Mouse (Mus musculus): ENCODE results near the gene Topbp1.
A peak's percentile ranks its signal among the peaks of the same experiment; 100 is the strongest.
"Not testable (repeated sequence)": the region's sequence is repeated elsewhere in the genome, so short reads cannot be mapped to it uniquely, and the experiment has no call there.

The Topbp1 gene

DNA sequence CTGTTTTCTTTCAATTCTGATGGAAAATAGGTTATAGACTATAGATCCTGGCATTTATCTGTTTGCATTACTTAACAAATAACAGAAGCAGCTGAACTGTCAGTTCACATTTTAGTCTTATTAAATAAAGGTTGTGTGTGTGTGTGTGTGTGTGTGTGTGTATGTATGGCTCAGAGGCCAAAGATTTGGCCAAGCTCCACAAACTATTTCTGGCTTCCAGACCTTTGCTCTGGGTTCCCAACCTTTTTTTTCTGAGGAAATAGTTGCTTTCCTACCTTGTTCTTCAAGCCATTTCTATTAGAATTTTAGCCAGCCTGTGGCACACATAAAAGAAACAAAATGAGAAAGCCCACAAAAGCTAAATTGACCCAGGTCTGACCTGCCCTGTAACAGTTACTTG, 43.8 kb downstream of the Topbp1 start:
- no peak for DNase-seq (ENCODE audit: low spot score in 2 of 2)

DNA sequence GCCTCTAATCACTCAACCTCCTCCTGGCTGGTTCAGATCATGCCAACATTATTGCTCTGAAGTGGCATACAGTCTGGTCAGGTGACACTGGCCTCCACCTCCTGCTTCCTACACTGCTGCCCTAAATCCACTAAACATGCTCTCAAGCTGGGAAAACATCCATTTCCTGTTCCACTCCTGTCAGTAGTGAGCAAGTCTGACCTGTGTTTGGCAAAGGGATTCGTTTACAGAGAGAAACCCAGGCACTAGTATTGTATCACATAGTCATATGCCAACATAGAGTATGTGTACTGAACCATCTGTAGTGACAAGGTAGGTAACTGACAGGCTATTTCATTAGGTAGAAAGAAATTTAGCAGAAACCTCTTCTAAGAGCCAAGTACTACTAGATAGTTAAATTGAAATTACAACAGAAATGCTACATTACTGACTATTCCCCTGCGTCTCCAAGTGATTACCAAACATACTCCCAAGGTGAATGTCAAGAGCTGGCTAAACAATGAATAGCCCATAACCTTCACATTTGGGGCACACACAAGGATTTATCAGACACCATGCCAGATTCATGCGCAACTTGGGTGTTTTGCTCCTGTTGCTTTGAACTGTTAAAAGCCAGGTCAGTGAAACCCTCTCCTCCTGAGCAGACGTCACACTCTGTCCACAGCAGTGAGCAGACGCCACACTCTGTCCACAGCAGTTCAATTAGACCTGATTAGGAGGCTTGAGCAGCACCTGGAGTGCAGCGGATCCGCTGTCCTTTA, 48.7 kb downstream of the Topbp1 start:
- DNase-seq (ENCODE audit: low spot score in 2 of 2), result not testable (repeated sequence)

DNA sequence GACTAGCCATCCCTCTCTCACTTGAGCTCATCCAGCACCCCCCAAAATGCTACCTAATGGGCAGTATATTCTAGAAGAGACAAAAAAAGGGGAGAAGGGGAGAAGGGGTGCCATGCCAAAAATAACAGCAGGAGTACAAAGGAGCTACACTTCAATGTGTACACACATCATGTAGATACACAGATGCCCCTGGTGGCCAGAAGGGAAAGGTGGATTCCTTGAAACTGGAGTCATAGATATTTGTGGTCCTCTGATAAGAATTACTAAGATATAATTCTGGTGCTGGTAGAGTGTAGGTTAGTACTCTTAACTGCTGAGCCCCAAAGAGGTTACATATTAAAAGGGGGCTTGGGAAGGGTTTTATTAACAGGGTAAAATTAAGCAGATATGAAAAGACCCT, 52.9 kb downstream of the Topbp1 start:
- no peak for DNase-seq (ENCODE audit: low spot score in 2 of 2)

DNA sequence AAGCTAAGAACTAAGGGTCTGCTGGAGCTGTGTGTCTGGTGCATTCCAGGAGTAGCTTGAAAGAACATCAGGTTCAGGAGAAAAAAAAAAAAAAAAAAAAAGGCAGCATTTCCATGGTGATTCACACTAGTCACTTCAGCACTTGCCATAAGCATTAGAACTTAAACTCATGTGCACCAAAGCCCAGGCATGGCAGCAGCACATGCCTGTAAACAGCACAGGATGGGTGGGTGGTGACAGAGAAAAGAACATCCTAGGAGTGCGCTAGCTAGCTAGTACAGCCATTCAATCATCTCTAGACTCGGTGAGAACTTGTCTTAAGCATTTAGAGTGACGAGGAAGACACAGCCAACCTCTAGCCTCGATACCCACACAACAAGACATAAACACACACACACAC, 53.5 kb downstream of the Topbp1 start:
- no peak for DNase-seq (ENCODE audit: low spot score in 2 of 2)

DNA sequence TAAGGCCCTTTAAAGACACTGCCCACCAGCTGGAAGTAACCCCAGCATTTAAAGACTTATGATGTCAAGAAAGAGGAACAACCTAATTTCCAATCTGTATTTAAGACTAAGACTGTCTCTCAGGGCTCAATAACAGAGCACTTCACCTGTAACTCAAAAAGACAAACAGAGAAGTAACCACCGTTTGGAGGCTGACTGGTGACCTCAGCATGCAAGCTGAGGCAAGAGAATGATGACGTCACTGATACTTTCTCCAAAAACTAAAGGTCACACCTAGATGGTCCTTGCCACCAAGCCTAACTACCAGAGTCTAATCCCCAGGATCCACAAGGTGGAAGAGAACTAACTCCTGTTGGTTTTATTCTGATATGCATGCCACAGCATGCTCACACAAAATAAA, 55.6 kb downstream of the Topbp1 start:
- DNase-seq (ENCODE audit: low spot score in 2 of 2), result no peak

DNA sequence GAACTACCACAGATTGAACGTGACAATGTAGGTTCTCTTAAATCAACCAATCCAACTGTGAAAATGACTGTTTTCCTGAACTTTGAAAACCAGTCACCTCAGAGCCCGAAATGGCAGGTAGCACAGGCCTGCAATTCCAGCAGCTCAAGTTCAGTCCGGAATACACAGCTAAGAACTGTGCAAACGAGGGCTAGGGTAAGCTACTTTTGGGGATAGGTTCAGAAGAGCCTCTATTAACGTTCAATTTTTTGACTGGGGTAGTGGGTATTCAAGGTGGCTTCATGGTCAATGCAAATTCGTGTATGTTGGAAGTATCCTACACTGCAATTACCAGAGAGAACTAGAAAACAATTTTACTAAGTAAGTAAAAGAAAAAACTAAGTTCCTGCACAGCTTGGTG, 58.1 kb downstream of the Topbp1 start:
- DNase-seq (ENCODE audit: low spot score in 2 of 2), result no peak

DNA sequence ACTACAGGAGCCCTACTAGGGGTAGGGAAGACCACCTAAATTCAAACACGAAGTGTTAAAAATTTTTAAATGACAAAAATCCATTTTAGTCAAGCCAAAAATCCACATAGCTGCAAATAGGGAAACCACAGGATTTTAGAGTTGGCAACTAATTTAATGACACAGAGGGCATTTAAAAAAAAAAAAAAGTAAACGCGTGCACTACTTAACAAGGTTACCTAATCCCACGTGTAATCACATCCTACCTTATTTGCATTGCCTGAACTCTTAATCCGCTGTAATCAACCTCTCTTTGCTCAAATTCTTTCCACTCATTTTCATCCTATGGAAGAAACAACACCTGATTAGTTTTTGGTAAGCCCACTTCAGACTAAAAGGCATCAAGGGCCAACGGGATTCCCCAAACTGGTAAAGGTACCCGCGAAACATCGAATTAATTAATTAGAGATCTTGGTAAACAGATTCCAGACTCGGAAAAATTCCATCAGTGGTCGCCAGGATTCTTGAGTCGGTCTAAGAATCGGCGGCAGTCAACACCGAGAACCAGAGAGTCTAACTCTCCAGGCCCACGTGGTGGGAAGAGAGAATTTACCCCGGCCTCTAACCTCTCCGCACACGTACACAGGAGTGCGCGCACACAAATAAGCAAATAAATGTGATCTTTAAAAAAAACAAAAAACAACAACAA, 58.9 kb downstream of the Topbp1 start:
- DNase-seq (ENCODE audit: low spot score in 2 of 2), result no peak

DNA sequence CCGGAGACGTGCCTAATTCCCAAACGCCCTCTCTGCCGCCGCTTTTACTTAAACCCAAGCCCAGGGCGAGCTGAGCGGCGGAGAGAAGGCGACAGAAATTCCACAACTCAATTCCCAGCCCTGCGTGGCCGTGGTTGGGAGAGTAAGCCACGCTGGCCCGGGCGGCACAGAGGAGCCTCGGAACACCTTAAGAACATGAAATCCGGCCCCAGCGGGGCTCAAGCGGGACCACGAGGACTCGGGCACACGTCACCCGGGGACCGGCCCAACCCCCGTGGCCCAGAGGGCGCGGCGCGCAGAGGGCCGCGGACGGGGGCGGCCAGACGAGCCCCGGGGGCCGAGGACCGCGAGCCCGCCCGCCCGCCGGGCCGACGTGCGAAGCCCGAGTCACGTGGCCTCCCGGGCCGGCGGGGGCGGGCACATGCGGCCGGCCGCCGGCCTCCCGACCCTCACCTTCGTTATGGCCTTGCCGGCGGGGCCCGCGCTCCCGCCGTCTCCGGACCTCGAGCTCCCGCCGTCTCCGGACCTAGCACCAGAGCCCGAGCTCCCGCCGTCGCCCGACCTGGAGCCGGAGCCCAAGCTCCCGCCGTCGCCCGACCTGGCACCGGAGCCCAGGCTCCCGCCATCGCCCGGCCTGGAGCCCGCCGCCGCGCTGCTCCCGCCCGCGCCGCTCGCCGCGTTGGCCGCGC, 59.7 kb downstream of the Topbp1 start:
- peak; percentile 35 to 38 for DNase-seq (ENCODE audit: low spot score in 2 of 2)

DNA sequence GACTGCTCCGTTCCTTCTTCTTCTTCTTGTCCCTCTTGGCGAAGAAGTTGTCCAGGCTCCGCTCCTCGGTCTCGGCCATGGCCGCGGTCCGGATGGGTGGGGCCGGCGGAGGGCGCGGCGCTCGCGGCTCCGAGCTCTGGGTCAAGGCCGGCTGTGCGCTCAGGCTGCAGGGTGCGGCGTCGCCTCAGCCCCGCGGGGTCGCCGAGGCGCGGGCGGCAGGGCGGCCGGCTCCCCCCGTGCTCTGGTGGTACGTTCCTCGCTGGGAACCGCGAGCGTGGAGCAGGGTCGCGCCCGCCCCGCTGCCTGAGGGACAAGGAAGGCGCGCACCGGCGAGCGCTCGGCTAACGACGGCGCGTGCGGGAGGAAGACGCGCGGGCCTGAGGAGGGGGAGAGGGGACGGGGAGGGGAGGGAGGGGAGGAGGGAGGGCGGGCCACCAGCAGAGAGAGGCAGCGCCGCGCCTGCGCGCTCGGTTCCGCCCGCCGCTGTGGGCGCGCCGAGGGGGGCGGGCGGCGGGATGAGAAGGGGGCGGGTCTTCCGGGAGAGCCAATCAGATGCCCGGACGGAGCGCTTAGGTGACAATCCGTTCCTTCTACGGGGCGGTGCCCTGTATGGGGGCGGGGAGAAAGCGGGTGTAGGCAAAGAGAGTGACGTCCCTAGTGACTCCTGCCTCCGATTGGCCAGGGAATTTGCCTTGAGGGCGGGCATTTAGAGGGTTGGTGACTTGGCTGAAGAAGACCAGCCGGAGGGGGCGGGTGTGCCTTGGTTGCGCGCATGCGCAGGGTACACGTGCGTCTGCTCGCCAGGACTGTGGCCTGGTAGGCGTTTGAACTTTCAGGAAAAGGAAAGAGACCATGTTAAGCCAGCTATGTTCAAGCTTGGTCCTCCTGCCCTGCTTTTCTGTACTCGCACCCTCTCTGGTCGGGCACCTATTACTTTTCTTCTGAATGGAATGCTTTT, 60.6 kb downstream of the Topbp1 start, which contains the start of gene Cdv3:
TSS of gene Cdv3 (minus strand) at position 551 of the 958 bp plus-strand sequence.
- peak; percentile 99 for DNase-seq (ENCODE audit: low spot score in 2 of 2)

DNA sequence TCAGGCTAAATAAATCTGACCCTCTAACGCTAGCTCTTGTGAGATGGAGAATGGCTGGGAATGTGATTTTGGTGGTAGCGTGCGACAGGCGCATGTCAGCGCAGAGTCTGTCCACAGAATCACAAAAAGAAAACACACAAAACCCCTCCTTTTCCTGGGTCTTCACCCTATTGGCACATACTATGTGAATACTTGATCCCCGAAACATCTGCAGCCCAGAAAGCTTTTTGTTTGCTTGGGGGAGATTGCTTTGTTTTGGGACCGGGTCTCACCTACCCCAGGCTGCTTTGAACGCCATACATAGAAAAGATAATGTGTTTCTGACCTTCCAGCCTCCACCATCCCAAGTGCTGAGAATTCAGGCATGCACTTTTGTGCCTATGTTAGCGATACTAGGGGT, 61.3 kb downstream of the Topbp1 start:
- DNase-seq (ENCODE audit: low spot score in 2 of 2), result no peak

DNA sequence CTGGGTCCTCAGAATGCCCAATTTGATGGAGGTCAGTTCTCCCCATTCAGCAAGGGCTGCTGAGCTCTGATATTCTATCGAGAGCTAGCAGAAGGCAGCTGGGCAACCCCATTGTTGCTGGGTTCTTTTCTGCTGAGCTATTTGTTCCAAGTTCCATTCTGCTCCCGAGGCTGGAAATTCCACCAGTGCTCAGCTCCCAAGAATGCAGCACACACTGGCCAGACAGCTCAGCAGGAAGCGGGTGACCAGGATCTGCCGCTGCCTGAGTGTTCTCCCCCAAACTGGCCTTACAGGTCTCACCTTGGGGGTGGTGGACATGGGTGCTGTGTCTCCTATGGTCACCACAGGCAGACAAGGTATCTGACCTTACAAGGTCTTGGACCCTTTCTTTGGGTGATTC, 64.9 kb downstream of the Topbp1 start:
- DNase-seq (ENCODE audit: low spot score in 2 of 2), result no peak

DNA sequence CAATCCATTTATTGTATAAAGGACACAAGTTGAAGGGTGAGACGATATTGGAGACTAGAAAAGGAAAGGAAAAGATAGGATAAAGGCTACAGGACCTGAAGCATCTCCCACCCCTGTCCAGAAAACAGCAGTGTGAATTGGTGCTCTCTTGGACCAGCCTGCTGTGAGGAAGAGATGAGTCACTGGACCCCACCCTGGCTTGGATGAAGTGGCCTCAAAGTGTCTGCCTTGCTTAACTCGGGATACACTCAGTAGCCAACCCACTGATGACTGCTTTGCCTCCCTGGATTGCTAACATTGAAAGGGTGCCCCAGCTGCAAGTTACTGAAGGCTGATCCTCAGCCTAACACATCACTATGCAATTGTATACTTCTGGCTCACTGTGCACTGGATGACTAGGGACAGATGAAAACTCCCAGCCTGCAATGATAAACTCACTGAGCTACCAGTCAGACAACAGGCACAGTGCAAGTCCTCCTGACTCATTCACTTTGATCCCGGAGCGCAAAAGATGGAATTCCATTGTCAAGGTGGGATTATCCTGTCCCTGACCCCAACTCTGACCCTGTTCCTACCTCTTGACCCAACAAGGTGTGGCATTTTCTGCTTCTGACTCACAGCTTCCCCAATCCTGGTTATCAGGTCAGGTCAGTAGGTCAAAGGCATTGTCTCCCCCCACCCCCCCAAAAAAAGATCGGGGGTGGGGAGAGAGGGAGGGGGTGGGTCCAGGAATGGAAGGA, 67.4 kb downstream of the Topbp1 start:
- DNase-seq (ENCODE audit: low spot score in 2 of 2), result no peak

DNA sequence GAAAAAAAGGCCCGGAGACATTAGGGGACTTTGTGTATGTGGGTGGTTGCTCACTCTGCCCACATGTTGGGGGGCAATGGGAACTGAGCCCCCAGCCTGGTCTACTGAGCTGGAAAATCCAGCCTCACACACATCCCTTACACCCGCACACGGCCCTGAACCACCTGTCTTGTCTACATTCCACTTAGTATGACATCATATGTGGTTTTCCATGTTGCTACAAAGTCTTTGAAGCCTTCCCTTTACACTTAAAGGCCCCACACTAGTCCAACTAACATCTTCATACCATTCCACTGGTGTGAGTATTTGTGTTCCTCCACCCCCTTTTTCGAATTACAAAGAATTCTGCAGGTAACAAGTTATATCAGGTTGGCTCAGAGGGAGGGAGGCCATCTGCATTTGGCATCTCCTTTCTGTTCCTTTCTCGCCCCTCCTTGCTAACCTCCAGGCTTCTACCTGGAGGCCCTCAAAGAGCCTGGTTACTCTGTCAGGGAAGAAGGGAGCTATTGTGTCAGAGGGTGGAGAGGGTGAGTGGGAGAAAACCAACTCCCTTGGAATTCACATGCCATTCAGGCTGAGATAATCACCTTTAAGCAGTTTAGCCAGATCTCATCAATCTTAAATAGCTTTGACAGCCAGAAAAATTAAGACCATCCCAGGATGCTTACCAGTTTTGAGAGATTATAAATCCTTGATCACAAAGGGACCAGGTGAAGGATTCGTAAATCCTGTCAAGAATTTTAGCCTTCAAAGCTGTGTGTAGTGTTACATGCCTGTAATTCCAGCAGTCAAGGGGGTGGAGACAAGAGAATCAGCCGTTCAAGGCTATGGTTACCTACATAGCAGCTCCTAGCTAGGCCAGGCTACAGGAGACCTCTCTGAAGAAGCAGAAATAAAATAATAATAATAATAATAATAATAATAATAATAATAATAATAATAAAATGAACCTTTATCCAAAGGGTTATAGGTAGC, 71.6 kb downstream of the Topbp1 start:
- no peak for DNase-seq (ENCODE audit: low spot score in 2 of 2)

DNA sequence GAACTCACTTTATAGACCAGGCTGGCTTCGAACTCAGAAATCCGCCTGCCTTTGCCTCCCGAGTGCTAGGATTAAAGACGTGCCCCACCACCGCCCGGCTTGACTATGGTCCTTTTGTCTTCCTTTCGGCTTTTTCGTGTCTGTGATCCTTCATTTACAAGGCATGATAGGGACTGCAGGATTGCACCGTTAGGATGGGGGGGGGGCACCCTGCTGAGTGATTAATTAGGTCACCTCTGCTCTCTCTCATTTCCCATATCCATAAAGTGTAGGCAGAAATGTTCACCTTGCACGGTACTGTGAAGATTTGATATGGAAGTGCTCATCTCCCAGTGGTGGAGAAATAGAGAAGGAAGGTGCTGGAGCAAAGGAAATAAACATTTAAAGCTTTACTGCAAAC, 73.7 kb downstream of the Topbp1 start:
- no peak for DNase-seq (ENCODE audit: low spot score in 2 of 2)

DNA sequence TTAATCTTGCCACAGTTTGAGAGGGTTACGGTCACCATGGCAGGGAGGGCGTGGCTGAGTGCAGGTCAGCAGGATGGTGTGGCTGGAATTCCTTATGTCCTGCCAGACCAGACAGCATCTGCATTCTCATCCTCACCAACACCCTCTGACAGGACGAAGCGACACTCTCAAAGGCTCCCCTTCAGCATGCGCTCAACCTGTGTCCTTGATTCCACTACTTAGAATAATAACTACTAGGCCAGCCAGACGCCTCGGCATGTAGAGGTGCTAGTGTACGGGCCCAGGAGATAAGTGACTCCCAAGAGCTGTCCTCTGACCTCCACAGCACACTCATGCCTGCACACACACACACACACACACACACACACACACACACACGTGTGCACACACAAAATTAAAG, 74.2 kb downstream of the Topbp1 start:
- no peak for DNase-seq (ENCODE audit: low spot score in 2 of 2)

DNA sequence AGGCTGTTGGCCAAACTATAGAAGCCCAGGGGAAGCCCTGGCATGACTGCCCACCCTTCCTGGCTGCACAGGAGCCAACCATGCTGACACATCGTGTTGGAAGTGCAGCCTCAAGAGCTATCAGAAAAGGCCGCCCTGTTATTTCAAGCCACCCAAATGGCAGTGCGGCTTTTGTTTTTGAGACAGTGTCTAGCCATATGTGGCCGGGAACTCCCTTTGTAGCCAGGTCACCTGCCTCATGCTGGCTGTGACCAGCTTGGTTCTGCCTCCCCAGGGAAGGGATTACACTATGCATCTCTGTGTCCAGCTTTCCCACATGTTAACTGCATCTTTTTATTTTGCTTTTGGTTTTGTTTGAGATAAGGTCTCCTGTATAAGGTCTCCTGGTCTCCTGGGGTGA, 75.6 kb downstream of the Topbp1 start:
- DNase-seq (ENCODE audit: low spot score in 2 of 2), result no peak

DNA sequence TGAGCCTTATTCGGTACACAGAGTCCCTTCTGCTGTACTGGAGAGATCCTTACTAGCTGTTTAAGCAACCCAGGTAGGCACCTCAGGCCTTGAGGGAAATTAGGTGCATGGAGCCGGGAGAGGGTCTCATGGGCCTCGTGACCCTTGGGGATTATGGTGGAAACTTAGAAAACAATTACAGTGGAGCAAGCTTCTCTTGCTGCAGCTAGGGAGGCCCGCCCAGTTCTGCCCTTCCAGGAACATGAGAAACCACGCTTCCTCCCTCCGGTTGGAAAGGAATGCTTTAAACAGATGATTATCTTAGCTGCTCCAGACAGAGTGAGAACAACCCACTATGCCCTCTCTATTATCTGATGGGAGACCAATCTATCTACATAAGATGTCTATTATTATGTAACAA, 78.0 kb downstream of the Topbp1 start:
- no peak for DNase-seq (ENCODE audit: low spot score in 2 of 2)

DNA sequence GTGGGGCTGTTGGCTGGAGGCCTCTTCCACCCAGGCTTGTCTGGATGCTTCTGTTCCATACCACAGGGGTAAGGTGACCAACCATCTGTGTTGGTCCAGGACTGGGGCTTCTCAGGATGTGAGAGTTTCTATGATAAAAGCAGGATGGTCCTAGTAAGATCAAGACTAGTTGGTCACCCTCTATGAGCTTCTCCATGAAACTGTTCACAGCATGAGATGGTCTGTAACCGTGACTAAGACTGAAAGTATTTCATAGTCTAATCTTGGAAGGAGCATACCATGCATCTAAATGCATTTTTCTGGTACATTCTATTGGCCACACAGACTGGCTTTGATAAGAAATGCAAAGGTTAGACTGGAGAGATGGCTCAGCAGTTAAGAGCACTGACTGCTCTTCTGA, 78.6 kb downstream of the Topbp1 start:
- no peak for DNase-seq (ENCODE audit: low spot score in 2 of 2)

DNA sequence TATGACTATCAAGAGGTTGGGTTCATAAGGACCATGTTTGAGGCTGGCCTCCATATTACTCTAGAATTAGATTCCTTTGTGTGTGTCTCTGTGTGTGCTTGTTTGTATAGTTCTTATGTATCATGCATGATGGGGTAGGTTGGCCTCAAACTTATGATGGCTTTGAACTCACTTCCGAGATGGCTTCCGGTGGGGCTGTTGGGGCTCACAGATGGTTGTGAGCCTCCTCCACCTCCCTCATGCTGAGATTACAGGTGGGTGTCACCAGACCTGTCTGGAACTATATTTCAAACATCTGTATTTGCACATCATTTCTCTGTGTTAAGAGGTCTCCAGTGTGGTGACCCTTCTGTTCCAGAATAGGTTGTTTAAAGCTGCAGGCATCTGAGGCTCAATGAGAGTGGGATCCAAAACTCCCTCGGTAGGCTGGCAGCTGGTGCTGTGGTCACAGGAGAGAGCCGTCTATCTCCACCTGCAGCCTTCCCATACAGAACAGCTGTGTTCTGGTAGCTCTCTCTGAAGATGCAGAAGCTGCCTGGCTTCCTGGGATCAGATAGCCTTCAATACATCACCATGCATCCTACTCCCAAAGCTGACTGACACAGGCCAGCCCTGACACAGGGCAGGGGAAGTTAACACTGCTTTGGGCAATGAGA, 79.3 kb downstream of the Topbp1 start:
- no peak for DNase-seq (ENCODE audit: low spot score in 2 of 2)

Data from frontal cortex, postnatal 36 days (tissue).